Mouse (Mus musculus) heart, adult 8-10 months (tissue): ENCODE measurements around the gene Cryga. TPM values are rescaled to one million over a fixed set of nuclear protein-coding genes. Genes with fewer than 3 reads are reported as not detected.
A peak's percentile ranks its signal among the peaks of the same experiment; 100 is the strongest.
"Not testable (repeated sequence)": the region's sequence is repeated elsewhere in the genome, so short reads cannot be mapped to it uniquely, and the experiment has no call there.

ENCODE experiments used
- DNase-seq: peaks from one replicate; pipeline ENCODE4 v3.0.0; 2022; ENCODE audit warnings: low spot score
- total RNA-seq, 4 experiments: library from RNA; stranded (reverse); gene quantifications; 2 replicates each; pipeline ENCODE4 v1.2.4; 2022

Cryga gene
- total RNA-seq, 4 experiments from 2014 or later: not detected

- DNase-seq: no peak
Measured at GRCm38 (mm10) chr1:65091566-65091965, 11.6 kb downstream of the Cryga start.

GRCm38 (mm10) chr1:65090370-65090769, 12.8 kb downstream of the Cryga start:
- DNase-seq: peak; percentile 13

- no peak for DNase-seq
Measured at GRCm38 (mm10) chr1:65088567-65089356, 14.4 kb downstream of the Cryga start.

- DNase-seq: no peak
Measured at GRCm38 (mm10) chr1:65082188-65082587, 21.0 kb downstream of the Cryga start, which contains the start of gene Crygb. Gene Crygb (minus strand): TSS chr1:65082288.

- no peak for DNase-seq
Measured at GRCm38 (mm10) chr1:65075607-65076006, 27.6 kb downstream of the Cryga start.

- no peak for DNase-seq
Measured at GRCm38 (mm10) chr1:65073589-65073988, 29.6 kb downstream of the Cryga start, which contains the start of gene Crygc. Gene Crygc (minus strand): TSS chr1:65073689.

- DNase-seq: no peak
Measured at GRCm38 (mm10) chr1:65067842-65068241, 35.3 kb downstream of the Cryga start.

GRCm38 (mm10) chr1:65064201-65064600, 39.0 kb downstream of the Cryga start:
- DNase-seq: no peak

- DNase-seq: no peak
Measured at GRCm38 (mm10) chr1:65063352-65063751, 39.8 kb downstream of the Cryga start, which contains the start of gene Crygd. Gene Crygd (minus strand): TSS chr1:65063452.

- no peak for DNase-seq
Measured at GRCm38 (mm10) chr1:65052140-65052539, 51.0 kb downstream of the Cryga start.

GRCm38 (mm10) chr1:65051696-65052095, 51.5 kb downstream of the Cryga start:
- DNase-seq: no peak

GRCm38 (mm10) chr1:65050952-65051351, 52.2 kb downstream of the Cryga start, which contains the start of gene Cryge:
Gene Cryge (minus strand): TSS chr1:65051149.
- DNase-seq: not testable (repeated sequence)

Other genes starting within 250 kb of the Cryga start
- gene Plekhm3, start 146.5 kb downstream of the Cryga start, total RNA-seq: 1 to 10 TPM; 7.0 to 9.0 (median 8.1) TPM
- gene Akr1cl, start 70.6 kb downstream of the Cryga start, total RNA-seq: under 1 TPM in 1 of 4 experiments, not detected in 3; 0.37 TPM
- not detected for gene Cryge, start 52.2 kb downstream of the Cryga start, total RNA-seq
- not detected for gene Crygd, start 39.9 kb downstream of the Cryga start, total RNA-seq
- not detected for gene Crygc, start 29.7 kb downstream of the Cryga start, total RNA-seq
- not detected for gene Crygb, start 21.1 kb downstream of the Cryga start, total RNA-seq
- not detected for gene Gm28845, start 16.2 kb upstream of the Cryga start, total RNA-seq
- not detected for gene D630023F18Rik, start 19.8 kb upstream of the Cryga start, total RNA-seq
- 100 to 1,000 TPM in 1 of 4 experiments, 10 to 100 TPM in 3; 65.2 to 106 (median 92.3) TPM for gene Idh1, start 83.1 kb upstream of the Cryga start, total RNA-seq
- gene Pikfyve, start 83.3 kb upstream of the Cryga start, total RNA-seq: 10 to 100 TPM in 1 of 4 experiments, 1 to 10 TPM in 3; 9.8 to 11.8 (median 9.9) TPM
- not detected for gene Pth2r, start 178.7 kb upstream of the Cryga start, total RNA-seq